Mouse (Mus musculus): ENCODE results near the gene Phf19.

Phf19 gene

DNA sequence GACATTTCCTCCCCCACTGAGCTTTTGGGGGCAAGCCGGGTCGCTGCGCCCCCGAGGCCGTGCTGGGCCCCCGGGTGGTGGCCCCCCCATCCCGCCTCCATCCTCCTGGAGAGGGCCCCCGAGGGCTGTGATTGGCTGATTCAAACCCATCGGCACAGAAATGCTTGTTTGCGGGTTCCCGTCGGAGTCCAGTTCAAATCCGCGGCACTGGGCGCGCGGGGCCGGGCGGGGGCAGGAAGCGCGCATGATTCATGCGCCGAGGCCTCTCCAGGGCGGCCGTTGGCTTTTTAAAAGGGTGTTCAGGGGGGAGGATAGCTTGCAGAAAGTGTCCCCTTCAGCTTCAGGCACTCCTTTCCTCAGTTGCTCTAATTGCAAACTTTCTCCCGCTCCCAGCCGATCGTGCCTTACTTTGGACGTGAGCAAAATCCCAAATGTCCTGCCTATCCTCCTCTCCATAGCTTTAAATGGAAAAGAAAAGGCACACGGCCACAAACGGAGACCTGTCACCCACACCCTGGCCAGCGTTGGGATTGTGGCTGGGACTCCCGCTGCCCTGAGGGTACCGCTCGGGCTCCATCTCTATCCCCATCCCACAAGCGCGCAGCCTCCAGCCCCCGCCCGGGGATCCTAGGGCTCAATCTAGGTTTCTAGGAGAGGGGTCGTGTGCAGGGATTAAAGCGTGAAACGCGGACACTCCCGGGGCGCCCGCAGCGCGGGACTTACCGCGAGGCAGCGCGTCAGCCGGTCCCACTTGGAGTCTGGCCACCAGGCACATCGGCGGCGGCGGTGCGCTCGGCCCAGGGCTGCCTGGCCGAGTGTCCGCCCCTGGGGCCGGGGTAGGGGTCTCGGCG lies at the start of gene Phf19:
Gene Phf19 (minus strand): TSS at position 809 of the 851 bp plus-strand sequence.
- peak; percentile 45 to 65 for DNase-seq (ENCODE audit: low spot score in 2 of 2)

DNA sequence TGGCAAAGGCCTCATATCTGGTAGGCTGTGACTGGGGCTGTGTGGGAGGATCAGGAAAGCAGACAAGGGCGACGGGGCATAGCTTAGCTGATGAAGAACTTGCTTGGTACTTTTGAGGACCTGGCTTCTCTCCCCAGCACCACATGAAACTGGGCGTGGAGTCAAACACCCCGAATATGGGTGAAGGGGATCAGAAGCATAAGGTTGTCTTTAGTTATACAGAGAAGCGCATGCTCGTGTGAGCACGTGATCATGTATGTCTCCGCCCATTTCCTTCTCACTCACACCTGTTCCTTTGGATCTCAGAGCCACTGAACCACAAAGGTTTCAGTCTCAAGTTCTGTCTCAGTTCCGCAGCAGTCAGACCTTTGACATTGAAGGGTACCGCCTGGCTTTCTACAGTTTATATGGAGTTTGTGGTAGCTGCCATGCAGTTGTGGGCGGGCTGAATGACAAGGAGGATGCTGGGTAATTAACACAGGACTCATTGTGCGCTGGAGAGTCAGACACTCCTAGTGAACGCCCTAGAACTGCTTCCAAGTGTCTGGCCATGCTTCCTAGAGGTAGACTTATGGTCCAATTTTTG lies 49.6 kb upstream of the Phf19 start:
- DNase-seq (ENCODE audit: low spot score in 2 of 2) = peak in 1 of 2 experiments; percentile 79

DNA sequence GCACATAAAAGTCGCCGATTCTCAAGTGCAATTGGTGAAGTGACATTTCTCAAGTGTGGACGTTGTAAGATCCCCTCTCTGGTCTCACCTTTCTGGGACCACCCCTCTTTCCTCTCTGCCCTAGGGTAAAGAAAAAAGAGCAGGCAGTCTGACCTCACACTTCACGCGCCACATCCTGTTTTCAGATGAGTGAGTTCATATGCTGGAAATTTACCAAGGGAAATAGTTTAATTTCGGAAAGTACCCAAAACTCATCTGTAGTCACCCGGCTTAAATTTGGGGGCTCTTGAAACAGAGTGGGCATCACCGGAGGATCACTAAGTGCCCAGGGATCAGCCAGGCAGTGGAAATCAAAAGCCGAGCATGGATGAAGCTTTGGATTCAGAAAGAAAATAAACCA lies 49.1 kb upstream of the Phf19 start:
- DNase-seq (ENCODE audit: low spot score in 2 of 2) = peak in 1 of 2 experiments; percentile 35

DNA sequence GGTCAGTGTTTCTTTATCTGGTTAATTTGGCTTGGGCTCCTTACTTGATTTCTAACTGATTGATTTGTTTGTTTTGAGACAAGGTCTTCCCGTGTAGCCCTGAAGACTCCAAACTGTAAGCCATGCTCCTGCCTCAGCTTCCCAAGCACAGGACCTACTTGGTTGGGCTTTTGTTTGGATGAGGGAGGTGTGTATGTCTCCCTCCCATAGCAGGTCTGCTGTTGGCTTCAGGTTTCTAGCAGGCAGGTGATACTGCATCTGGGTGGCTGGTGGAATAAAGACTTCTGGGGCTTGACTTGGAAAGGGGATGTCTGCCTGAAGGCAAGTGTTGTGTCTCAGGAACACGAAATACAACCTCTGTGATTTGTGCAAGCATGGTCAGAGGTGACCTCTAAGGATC lies 48.4 kb upstream of the Phf19 start:
- DNase-seq (ENCODE audit: low spot score in 2 of 2) = no peak

DNA sequence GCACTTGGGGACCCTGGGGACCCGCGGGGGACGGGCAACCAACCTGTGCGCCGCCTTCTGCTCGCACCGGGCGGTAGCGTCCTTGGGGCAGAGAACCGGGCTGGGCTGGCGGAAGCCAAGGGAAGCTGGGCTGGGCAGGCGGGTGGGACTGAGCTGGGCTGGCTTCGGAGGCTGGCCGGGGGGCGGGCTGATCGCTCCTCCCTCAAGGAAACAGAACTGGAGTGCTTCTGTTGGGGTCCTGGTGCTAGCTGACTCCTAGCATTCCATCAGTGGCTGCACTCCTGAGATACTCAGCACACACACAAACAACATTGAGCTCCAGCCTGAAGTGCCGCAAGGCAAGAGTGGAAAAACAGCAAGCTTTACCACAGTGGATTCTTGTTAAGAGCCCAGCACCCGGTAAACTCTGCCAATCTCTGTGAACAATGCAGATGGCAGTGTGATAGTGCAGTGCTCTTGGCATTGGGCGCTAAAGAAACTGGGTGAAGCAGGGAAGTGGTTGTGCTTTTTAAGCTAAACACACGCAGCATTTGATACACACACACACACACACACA lies 47.7 kb upstream of the Phf19 start, which contains the start of gene Traf1:
Gene Traf1 (minus strand): TSS at position 292 of the 556 bp plus-strand sequence.
- peak; percentile 35 to 60 for DNase-seq (ENCODE audit: low spot score in 2 of 2)

DNA sequence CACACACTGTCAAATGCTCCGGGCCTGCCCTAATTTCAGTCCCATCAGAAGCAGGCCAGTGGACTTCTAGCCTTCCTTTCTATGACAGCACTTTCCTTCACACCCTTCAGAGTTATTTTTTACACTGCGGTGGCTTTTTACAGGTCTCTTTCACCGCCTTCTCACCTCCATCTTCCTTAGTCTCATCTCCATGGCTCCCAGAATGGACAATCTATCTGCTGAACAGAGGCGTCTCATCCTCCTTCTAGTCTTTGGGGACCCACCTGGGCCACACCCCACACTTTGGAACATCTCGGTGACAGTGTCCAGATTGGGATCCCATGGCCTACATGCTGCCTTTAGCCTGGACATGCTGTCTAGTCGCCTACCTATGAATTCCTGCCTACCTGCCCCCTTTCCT lies 47.1 kb upstream of the Phf19 start:
- DNase-seq (ENCODE audit: low spot score in 2 of 2) = no peak

DNA sequence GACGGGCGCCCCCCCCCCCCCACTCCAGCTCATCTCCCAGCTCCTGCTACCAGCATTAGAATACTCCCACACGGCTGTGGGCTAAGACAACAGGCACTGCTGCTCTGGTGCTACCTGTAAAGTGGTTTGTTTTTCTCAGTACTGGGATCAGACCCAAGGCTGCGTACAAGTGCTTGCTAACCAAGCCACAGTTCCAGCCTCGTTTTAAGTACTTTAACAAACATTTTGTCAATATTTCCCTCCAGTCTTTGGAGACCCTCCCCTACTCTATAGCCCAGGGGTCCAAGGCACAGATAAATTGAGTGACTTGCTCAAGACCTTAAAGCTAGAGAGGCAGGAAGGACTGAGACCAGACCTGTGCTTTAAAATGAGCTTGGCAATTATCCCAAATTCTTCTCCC lies 46.6 kb upstream of the Phf19 start:
- no peak for DNase-seq (ENCODE audit: low spot score in 2 of 2)

DNA sequence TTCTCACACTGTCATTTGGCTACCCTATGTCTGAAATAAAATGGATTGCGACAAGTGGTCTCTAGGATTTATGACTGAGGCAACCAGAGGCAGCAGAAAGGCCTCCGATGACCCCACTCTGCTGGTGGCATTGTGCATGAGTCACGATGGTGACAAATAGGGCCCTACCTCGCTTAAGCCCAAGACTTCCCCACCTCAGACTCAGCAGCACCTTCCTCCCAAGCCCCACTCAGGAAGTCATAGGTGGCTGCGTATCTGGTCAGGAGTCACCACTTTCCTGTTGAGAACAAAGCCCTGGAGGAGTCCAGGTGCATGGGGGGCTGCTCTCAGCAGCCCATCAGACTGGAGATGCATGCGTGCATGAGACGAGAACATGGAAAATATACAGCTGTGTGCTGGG lies 44.8 kb upstream of the Phf19 start:
- DNase-seq (ENCODE audit: low spot score in 2 of 2) = no peak

DNA sequence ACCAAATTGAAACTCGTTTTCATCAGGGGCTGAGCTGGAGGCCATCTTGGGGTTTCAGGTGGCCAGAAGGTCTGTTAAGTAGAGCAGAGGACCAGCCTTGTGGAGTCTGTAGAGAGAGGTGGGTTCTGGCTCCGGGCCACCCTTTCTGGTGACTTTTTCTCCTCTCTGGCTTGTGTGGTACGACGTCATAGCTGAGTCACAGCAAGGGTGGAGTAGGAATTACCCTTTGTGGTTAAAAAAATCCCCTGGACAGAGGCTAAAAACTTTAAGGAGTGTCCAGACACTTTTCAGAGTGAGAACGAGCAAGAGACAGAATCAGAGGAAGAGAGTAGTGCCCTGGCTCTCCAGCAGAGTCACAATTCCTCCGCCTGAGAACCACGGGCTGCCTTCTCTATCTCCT lies 44.2 kb upstream of the Phf19 start:
- DNase-seq (ENCODE audit: low spot score in 2 of 2) = no peak

DNA sequence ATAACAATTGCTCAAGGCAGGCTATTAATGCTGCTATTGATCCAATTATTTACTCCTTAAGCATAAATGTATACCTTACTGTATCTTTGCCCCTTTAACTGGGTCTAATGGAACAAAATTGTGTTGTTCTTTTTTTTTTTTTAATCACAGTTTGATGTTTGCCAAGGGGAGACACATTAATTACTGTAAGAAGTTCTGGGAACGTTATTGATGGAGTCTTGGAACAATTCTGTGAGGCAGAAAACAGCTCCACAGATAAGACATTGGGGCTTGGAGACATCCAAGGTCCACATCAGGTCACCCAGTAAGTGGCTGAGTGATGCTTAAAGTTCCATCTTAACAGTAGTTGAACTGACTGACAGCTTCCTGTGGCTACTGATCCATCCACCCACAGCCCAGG lies 43.6 kb upstream of the Phf19 start:
- no peak for DNase-seq (ENCODE audit: low spot score in 2 of 2)

DNA sequence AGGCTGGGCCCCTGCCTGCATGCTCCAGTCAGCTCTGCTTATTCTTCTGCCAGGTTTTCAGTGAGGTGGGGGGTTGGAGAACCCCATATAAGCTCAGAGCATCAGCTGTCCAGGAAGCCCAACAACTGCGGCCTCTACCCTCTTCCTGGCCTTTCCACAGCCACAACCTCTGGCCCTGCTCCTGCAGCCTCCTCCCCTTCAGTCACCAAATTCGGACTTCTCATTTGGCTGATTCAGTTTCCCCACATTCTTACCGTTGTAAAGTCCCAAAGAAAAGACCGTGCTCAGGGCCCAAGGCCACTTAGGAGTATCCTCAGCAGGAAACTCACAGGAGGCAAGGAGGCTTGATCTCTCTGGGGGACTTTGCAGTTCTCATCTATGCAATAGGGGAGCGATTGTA lies 43.1 kb upstream of the Phf19 start:
- no peak for DNase-seq (ENCODE audit: low spot score in 2 of 2)

DNA sequence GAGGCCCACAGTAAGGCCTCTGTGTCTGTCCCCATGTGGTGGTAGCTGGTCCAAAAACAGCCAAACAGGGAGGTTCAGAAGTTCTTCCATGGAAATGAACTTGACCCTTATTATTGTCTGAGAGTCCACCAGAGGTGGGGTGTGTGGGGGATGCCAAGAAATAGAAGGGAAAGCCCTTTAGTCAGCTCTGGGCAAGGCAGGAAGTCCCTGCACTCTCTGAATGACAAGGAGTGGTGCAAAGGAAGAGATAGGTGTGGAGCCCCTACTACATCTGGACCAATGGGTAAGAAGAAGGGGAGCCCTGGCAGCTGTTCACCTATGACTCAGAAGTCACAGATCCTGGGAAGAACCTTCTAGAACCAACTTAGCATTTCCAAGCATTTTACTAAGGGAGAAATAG lies 40.5 kb upstream of the Phf19 start:
- DNase-seq (ENCODE audit: low spot score in 2 of 2) = no peak

DNA sequence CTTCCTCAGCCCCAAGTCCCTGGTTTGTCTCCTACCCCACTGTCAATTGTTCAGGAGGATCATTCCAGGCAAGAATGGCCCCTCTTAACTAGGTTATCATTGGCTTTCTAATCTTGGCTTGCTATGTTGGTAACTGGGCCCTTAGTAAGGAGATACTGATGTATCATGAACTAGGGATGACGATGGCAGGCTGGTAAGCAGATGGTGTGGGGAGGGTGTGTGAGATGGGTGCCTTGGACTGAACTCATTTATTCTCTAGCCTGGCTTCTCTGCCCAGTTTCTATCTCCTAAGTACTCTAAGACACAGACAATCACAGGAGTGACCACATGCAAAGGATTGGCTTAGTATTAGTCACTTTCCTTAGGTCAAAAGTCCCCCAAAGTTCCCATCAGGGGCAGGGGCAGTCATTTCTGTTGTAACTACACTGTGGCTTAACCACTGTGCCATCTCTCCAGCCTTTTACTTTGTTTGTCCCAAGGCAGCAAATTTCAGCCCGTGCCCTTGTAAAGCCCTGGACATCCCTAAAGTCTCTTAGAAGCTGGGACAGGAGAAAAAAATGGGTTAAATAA lies 39.8 kb upstream of the Phf19 start:
- DNase-seq (ENCODE audit: low spot score in 2 of 2) = no peak

DNA sequence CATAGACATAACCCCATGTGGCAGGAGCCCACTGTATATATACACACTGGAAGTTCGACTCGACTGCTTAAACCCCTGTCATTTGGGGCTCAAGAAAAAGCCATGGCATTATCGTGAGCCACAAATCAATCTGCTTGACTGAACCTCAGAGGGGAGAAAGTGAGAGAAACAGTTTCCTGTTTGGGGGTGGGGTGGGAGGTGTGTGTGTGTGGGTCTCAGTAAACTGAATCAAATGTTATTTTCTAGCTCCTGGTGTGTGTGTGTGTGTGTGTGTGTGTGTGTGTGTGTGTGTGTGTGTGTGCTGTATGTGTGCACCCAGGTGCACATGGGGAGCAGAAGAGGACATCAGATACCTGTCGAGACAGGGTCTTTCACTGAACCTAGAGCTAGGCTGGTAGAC lies 39.2 kb upstream of the Phf19 start:
- peak in 1 of 2 experiments; percentile 34 for DNase-seq (ENCODE audit: low spot score in 2 of 2)

DNA sequence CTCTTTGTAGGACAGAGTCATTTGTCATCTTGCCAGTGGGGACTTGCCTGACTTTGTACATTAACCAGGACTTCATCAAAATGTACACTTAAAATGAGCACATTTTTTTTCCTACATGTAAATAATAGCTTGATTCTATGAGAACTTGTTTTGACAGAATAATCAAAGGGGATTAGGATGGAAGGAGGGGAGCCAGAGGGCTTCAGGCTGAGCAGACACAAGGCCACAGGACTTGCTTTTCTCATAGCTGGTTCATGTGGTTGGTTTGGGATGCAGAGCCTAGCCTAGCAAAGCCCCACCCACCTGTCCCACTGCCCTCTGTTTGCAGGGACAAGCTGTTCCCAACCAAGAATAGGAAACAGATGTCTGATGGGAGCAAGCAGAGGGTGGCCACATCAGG lies 37.6 kb upstream of the Phf19 start:
- no peak for DNase-seq (ENCODE audit: low spot score in 2 of 2)

DNA sequence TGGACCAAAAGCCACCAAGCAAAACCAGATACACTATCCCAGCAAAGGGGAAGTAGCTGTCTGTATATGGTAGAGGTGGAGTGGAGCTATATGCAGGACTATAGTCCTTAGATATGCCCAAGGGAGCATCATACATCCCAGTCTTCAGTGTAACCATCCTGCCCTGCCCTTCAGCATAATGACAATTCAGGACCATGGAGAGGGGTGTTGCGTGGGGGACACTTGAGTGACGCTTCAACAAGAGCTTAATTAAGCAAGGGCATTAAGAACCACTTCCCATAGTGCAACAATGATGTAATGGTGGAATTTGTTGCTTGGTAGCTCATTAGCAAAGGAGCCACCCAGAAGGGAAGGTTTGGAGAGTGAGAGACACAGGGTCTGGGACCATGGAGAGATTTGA lies 34.8 kb upstream of the Phf19 start:
- no peak for DNase-seq (ENCODE audit: low spot score in 2 of 2)

DNA sequence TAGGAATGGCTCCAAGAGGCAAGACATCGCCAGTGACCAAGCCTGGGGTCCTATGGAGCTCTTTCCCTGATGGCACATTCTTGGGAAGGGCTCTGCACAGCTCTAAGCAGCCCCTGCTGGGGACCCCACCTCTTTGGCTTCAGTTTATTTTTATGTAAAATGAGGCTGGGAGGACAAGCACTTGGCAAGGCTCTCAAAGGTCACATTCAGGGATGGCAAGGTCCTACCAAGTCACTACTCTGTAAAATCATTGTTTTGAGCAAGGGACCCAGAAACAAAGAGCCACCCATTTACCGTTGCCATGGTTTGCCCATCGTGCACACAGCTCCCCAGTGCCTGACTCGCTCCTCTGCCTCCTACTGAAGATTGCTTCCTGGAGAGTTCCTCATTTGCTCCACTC lies 32.2 kb upstream of the Phf19 start:
- DNase-seq (ENCODE audit: low spot score in 2 of 2) = no peak

DNA sequence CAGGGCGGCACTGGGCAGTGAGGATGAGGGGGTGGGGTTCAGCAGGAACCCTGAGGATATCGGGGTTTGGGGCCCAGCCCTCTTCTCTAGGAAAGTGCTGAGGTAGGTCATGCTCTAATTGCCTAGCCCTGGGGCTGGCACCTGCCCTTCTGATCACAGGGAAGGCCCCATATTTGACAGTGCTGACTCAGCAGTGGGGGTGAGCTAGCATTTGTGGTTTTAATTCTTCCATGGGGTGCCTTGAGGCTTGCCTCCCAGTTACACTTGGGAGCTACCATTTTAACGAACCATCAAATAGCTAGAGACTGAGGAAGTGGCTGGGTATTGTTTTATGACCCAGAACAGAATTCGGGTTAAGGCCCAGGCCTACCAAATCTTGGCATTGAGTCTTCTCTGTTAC lies 31.8 kb upstream of the Phf19 start:
- DNase-seq (ENCODE audit: low spot score in 2 of 2) = no peak

DNA sequence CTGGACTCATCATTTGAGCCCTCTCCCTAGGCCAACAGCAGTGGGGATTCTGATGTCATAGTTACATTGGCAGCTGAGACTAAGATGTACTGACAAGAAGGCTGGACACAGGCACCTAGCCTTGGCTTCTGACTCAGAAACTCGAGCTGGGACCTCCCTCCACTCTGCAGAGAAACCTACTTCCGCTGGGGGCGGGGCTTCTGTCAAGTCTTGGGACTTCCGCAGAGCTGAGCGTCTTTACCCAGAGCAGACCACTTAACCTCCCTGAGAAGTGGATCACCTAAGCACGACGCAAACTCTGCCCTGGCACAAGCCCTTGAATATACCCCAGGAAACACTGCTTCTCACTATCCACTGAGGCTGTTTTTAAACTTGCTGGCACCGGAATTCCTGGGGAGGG lies 30.9 kb upstream of the Phf19 start:
- peak; percentile 56 to 90 for DNase-seq (ENCODE audit: low spot score in 2 of 2)

DNA sequence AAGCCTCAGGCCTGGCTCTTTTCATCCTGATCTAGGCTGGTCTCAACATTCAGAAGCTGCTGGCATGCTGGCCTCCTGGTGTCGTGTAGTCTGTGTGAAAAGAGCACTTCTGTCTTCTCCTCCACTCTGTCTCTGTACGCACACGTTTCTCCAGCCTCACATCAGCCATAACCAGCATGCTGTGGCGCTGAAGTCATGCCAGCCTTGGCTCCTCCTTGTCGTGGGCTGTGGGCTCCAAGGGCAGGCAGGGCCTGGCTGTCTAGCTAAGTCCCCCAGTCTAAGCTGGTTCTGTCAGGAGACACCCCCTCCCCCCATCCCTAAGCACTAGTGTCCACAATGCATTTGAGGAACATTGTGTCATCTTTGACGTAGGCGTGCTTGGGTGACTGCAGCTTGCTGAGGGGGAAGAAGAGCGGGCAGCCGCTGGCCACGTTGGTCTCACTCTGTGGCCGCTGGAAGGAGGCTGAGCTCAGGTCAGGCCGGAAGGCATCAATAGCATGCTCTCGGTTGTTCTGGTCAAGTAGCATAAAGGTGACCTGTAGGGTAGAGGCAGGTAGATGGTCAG lies 29.8 kb upstream of the Phf19 start:
- DNase-seq (ENCODE audit: low spot score in 2 of 2) = no peak

DNA sequence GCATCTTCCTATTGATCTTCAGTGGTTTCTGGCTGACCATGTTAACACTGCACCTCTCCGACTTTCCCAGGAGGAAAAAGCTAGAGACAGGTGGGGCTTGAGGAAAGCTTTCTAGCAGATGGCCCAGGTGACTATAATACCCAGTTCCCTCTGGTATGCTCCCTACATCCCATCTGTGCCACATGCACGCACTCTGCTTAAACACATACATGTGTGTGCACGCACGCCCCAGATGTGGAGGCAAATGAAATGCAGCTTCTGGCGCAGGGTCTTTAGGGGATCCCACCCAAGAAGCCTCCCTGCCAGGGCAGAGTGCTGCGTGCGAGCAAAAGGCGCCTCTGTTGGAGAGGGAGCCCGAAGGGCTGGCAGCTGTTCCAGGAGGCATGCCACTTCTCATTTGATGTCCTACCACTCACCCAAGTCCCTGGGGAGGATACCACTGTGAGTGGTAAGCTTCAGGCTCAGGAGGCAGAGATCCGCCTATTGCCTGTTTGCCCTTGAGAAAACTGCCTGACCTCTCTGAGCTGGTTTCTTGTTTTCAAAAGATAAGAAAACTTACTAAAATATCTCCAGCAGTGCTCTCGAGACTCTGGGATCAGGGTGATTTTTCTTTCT lies 27.3 kb upstream of the Phf19 start:
- peak in 1 of 2 experiments; percentile 30 for DNase-seq (ENCODE audit: low spot score in 2 of 2)

DNA sequence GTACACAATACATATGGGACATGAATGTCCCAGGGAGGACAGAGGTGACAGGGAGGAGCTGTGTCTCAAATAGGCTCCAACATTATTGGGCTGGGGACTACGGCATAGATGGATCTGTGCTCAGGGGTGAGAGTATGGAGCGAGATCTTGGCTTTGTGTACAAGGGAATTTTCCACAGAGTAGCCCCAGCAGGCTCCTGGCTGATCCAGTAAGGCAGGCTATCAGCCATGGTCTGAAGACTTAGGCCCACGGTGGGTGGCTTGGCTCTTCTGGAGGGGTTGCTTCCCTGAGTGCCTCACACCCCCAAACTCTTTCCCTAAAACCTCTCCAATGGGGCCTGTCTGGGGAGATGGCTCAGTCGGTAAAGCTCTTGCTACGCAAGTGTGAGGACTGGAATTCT lies 26.4 kb upstream of the Phf19 start:
- DNase-seq (ENCODE audit: low spot score in 2 of 2) = no peak
